Mouse (Mus musculus) v-Abl transformed pro-B cells (cell line): ENCODE data around the gene Tfap2c.

Experiments used
- in situ Hi-C, 2 experiments: fragments of 400-800 bp; cut with MboI; formaldehyde crosslinking; loops; one replicate each; pipeline ENCODE4 v1.15.1; 2025; ENCODE audit not compliant: unreplicated experiment in 2 of 2

Gene Tfap2c

GRCm38 (mm10) chr2:172607710-172608109, 58.3 kb downstream of the Tfap2c start:
- in situ Hi-C loops, result no loop called here
